Mouse (Mus musculus) kidney, postnatal 0 days (tissue): ENCODE measurements around the gene Ppp1r14a. TPM values are rescaled to one million over a fixed set of nuclear protein-coding genes. Genes with fewer than 3 reads are reported as not detected.

Source experiments
- ATAC-seq: fragments of 200-750 bp; cut with Nextera tagmentation; replicated peaks from 2 replicates; pipeline ENCODE4 v1.8.0; 2017; ENCODE audit warnings: low read depth, moderate number of reproducible peaks, moderate TSS enrichment, moderate library complexity; ENCODE audit not compliant: low FRiP score
- DNase-seq: peaks from one replicate; pipeline ENCODE4 v3.0.0-alpha.2; 2016; ENCODE audit warnings: low spot score
- H3K27ac ChIP-seq: fragments of 300-500 bp; sonication (generic); 2 replicates; pipeline ENCODE4 v1.5.1; 2014; ENCODE audit warnings: mild to moderate bottlenecking
- H3K27me3 ChIP-seq: fragments of 300-500 bp; sonication (generic); 2 replicates; pipeline ENCODE4 v1.6.1; 2014; ENCODE audit warnings: low read length, mixed read lengths; ENCODE audit not compliant: insufficient read depth
- H3K36me3 ChIP-seq: fragments of 300-500 bp; sonication (generic); 2 replicates; pipeline ENCODE4 v1.6.1; 2014; ENCODE audit warnings: low read length, mixed read lengths; ENCODE audit not compliant: insufficient read depth
- H3K4me1 ChIP-seq: fragments of 300-500 bp; sonication (generic); replicated peaks from 2 replicates; pipeline ENCODE4 v1.6.1; 2014; ENCODE audit warnings: antibody characterized with exemption, low read length, mixed read lengths; ENCODE audit not compliant: insufficient read depth
- H3K4me2 ChIP-seq: fragments of 300-500 bp; sonication (generic); 2 replicates; pipeline ENCODE4 v1.6.1; 2014; ENCODE audit warnings: mild to moderate bottlenecking, low read length, moderate library complexity, mixed read lengths
- H3K4me3 ChIP-seq: fragments of 300-500 bp; sonication (generic); replicated peaks from 2 replicates; pipeline ENCODE4 v1.5.1; 2014; ENCODE audit warnings: low read depth, low read length
- H3K9ac ChIP-seq: fragments of 300-500 bp; sonication (generic); 2 replicates; pipeline ENCODE4 v1.6.1; 2014; ENCODE audit warnings: low read depth, low read length
- H3K9me3 ChIP-seq: fragments of 300-500 bp; sonication (generic); replicated peaks from 2 replicates; pipeline ENCODE4 v1.6.1; 2016; ENCODE audit warnings: low read length, inconsistent platforms, mixed read lengths
- CTCF ChIP-seq: IDR thresholded peaks from 2 replicates; pipeline ENCODE4 v1.5.1; 2016; ENCODE audit warnings: antibody characterized with exemption, low read depth, mild to moderate bottlenecking, moderate library complexity
- WGBS: fragments of 180-500 bp; shearing (Covaris S2); extraction: QIAGEN DNeasy Blood & Tissue Kit; methylation state at CpG from one replicate; pipeline ENCODE4 v1.1.7; 2014; 5-methylcytosine and 5-hydroxymethylcytosine counted together
- polyA plus RNA-seq: library from polyadenylated mRNA; unstranded; fragments of >200 nt; fragmentation: Nextera tagmentation; extraction: Ambion mirVana; gene quantifications from 2 replicates; pipeline ENCODE4 v1.2.1, GENCODE M21; 2015

The Ppp1r14a gene
- polyA plus RNA-seq, 1 experiment from 2014 or later, result 25.0 TPM

DNA sequence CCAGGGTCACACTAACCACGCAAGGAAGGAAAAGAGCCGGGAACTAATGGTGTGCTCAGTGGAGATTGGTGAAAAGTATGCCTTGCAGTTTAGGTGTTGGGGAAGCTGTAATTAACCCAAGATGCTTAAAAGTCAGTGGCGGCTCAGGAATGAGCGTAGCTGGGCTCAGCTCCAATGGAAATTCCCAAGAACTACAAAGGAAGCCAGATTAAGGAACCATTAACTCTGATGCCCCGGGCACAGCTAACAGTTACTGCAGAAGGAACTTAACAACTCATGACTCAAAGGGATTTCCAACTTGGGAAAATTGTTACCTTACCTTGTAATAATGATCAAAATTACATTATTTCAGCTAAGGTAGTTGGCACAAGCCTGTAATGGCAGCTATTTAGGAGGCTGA, 12.4 kb upstream of the Ppp1r14a start:
- 28% methylated on average over 5 of the region's 5 CpGs for WGBS
- no peak for ATAC-seq
- no peak overlapping the region for H3K4me3 ChIP-seq
- no peaks in the 10 kb centered on the region for H3K27me3 ChIP-seq
- peak overlapping the region; percentile 47; the same call in 1 of the 2 replicates for H3K27ac ChIP-seq
- no peak for TF ChIP-seq CTCF
- H3K4me2 ChIP-seq, result no peak overlapping the region
- H3K4me1 ChIP-seq, result 0 out of 2 replicates have a peak, but pooled peaks cover 5% of the 10 kb centered on the region
- no peaks in the 10 kb centered on the region for H3K9me3 ChIP-seq
- H3K36me3 ChIP-seq, result no peaks in the 10 kb centered on the region
- H3K9ac ChIP-seq, result no peak overlapping the region
- peak; percentile 53 for DNase-seq

DNA sequence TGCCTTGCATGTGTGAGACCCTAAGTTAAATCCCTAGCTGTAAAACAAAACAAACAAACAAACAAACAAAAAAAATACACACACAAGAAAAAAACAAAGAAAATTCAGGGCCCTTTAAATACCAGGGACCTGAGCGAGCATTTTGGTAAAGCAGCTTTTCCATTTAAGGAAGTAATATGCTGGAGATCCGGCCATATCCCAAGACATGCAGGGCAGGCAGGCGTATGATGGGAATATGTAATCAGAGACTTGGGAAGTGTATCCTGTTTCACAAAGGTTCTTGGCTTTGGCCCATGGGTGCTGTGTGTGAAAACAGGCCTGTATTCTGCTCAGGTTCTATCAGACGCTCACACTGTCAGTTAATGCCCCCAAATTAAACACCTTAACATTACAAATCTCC, 11.6 kb upstream of the Ppp1r14a start:
- H3K4me3 ChIP-seq, result no peak overlapping the region
- DNase-seq, result no peak
- H3K4me2 ChIP-seq, result no peak overlapping the region
- no peak for TF ChIP-seq CTCF
- no peaks in the 10 kb centered on the region for H3K27me3 ChIP-seq
- no peak for ATAC-seq
- H3K9ac ChIP-seq, result no peak overlapping the region
- 0 out of 2 replicates have a peak, but pooled peaks cover 5% of the 10 kb centered on the region for H3K4me1 ChIP-seq
- no peaks in the 10 kb centered on the region for H3K36me3 ChIP-seq
- H3K27ac ChIP-seq, result peak overlapping the region; percentile 47; the same call in 1 of the 2 replicates
- H3K9me3 ChIP-seq, result no peaks in the 10 kb centered on the region
- WGBS, result 69% methylated on average over 4 of the region's 4 CpGs

DNA sequence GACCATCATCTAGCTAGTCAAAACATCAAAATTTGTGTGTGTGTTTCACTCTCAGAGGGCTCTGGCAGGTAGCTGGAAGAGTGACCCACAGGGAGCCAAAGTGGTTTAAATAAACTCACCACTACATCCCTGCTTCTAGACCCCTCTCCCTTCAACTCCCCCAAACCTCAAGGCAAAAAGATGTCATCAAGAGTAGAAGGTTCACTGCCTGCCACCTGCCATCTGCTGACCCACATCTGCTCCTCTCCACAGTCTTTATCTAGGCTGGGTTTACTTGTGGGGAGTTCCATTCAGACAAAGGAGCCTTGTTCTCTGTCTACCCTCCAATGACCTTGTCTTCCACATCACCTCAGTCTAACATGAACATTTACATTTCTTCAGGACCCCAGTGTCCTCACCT, 9.8 kb upstream of the Ppp1r14a start:
- Histone ChIP-seq H3K9ac (no peak overlapping the region), H3K4me2 (peak overlapping the region; percentile 90; the same call in 1 of the 2 replicates), H3K9me3 (no peaks in the 10 kb centered on the region), H3K4me3 (no peak overlapping the region), H3K36me3 (no peaks in the 10 kb centered on the region), H3K27me3 (no peaks in the 10 kb centered on the region; the same call in 1 of the 2 replicates), H3K4me1 (0 out of 2 replicates have a peak, but pooled peaks cover 5% of the 10 kb centered on the region), H3K27ac (no peak overlapping the region)
- TF ChIP-seq CTCF, result no peak
- DNase-seq (no peak), ATAC-seq (no peak)

DNA sequence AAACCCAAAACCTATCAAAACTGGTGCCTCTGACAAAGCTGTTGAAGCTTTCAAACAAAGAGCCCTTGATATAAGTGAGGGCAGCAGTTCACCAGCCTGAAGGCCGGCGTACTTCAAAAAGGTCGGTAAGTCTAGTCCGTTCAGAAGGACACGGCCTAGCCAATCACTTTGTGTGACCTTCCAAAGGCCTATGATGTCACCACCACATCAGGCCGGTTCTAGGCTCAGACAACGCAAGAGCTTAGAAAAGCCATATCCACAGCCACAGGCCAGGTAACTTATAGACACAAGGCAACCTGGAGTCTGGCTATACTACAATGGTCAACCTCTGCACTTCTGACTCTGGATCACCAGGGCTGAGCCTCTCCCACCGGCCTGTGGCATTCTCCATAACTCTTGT, 9.2 kb upstream of the Ppp1r14a start:
- H3K4me1 ChIP-seq, result 0 out of 2 replicates have a peak, but pooled peaks cover 5% of the 10 kb centered on the region
- WGBS, result 75% methylated on average over 8 of the region's 8 CpGs
- DNase-seq (no peak), ATAC-seq (no peak)
- peak overlapping the region; percentile 63; the same call in 1 of the 2 replicates for H3K4me3 ChIP-seq
- H3K27me3 ChIP-seq, result no peaks in the 10 kb centered on the region; the same call in 1 of the 2 replicates
- H3K36me3 ChIP-seq, result no peaks in the 10 kb centered on the region
- H3K9ac ChIP-seq, result no peak overlapping the region
- H3K9me3 ChIP-seq, result no peaks in the 10 kb centered on the region
- H3K27ac ChIP-seq, result peak overlapping the region; percentile 57; the same call in 1 of the 2 replicates
- no peak for TF ChIP-seq CTCF
- H3K4me2 ChIP-seq, result peak overlapping the region; percentile 90

DNA sequence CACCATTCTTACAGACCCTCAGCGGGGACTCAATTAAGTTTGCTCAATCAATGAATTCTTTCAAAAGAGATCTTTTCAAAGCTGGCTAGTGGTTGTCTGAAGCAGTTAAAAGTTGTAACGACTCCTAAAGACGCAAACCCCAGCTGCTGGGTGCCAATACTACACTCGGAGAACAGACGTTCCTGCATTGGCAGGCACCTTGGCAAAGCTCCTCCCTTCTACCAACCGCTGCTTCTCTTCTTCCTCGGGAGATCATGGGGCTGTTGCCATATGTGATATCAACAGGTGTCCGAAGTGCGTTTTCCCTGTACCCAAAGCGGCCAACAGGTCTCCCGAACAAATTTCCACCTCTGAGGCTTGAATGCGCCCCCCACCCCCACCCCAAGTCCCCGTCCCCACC, 8.3 kb upstream of the Ppp1r14a start:
- H3K27me3 ChIP-seq, result no peaks in the 10 kb centered on the region; the same call in 1 of the 2 replicates
- TF ChIP-seq CTCF, result no peak
- DNase-seq (no peak), ATAC-seq (no peak)
- WGBS, result 9% methylated on average over 13 of the region's 13 CpGs
- H3K4me1 ChIP-seq, result 0 out of 2 replicates have a peak, but pooled peaks cover 5% of the 10 kb centered on the region
- peak overlapping the region; percentile 93 for H3K27ac ChIP-seq
- peak overlapping the region; percentile 83 for H3K9ac ChIP-seq
- H3K9me3 ChIP-seq, result no peaks in the 10 kb centered on the region
- peak overlapping the region; percentile 90 for H3K4me2 ChIP-seq
- no peaks in the 10 kb centered on the region for H3K36me3 ChIP-seq
- H3K4me3 ChIP-seq, result peak overlapping the region; percentile 63

DNA sequence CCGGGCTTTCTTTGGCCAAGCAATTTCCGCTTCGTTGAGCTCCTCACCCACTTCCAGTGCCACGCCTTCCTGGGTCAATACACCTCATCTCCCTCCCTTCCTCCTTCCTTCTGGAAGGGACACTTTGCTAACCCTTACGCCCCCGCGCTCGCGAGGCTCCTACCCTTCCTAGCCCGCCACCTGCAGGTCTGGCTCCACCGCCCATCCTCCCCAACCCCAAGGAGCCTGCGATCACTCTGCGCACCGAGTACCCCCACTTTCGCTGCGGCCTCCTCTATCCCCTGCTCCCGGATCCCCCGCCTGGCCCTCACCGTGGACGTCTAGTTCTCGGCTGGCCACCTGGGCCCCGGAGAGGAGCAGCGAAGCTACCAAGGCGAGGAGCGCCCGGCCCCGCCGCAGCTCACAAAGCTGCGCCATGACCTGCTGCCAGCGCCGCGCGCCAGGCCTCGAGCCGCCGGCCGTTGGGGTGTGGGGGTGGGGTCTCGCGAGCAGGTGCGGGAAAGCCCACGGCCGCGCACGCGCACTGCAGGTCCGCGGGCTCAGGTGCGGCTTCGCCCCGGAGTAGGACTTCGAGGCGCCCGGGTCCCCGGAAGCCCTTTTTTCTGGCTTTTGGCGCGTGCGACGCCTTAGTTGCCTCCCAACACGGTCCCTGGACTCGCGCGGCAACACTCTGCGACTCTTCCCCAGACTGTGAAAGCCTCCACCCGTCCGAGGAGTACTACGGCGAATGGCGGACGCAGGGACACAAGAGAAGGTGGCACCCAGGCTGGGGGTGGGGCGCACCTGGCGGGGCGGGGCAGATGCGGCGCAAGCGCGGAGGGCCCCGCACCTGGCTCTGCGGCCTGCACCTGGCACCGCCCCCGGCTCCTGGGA, 7.7 kb upstream of the Ppp1r14a start, which contains the start of gene Spint2:
Gene Spint2, minus strand, starts transcription at position 712 of the 873 bp plus-strand sequence.
- Histone ChIP-seq H3K27ac (peak within 1 kb of the TSS; percentile 93), H3K4me3 (peak within 1 kb of the TSS; percentile 63), H3K9ac (peak within 1 kb of the TSS; percentile 83), H3K4me1 (0 out of 2 replicates have a peak, but pooled peaks cover 5% of the 10 kb centered on the region), H3K36me3 (no peaks in the 10 kb centered on the region), H3K4me2 (peak within 1 kb of the TSS; percentile 90), H3K27me3 (no peaks in the 10 kb centered on the region; the same call in 1 of the 2 replicates), H3K9me3 (no peaks in the 10 kb centered on the region)
- under 1% methylated on average over 80 of the region's 80 CpGs for WGBS
- peak; percentile 46; the same call in 1 of the 2 replicates for TF ChIP-seq CTCF
- ATAC-seq (peak; percentile 92), DNase-seq (peak; percentile 54)
